In the genomic region with DNA sequence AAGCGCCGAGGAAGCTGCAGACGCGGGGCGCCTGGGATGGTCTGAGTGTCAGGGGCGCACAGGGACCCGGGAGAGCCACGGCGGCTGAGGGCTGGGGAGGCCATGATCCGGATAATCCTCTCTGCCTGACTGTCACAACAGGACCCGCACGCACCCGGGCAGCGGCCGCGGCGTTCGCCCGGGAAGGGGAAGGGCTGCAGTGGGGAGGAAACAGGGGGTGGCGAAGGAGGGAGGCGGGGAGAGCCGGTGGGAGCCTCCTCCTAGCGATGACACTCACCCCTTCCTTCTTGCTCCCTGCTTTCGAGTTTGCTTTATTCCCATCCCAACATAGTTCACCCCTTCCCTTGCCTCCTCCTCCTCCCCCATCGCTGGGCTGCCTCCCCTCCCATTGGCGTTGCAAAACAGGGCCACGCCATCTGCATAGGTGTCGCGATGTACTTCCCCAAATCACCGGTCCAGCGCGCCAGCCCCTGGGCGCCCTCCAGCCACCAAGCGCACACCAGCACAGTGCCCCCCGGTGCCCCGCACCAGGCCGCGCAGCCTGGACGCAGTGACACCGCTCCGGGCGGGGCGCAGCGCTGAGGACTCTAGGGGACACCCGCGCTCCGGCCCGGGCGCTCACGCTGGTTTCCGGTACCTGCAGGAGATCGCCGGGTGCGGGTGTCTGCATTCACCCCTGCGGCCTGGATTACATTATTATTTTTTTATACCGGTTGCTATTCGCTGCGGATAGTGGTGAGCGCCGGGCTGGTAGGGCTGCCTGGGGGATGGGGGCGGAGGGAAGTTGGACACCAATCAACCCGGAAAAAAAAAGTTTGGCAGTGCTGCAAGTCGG, we compare ENCODE assay signal across 8 mouse cellular contexts. TPM values are rescaled to one million over a fixed set of nuclear protein-coding genes. Genes with fewer than 3 reads are reported as not detected.
DNase-seq lines count a peak whose midpoint lies in the region; ATAC-seq and TF ChIP-seq lines count a peak whose summit lies in the region.

No protein-coding gene starts in this region.

- peaks cover 6% of the 10 kb centered on the region; the same call in 1 of the 2 replicates for H3K4me1 ChIP-seq in brown adipose tissue, adult 24 weeks (ENCODE audit: control insufficient read depth, insufficient read depth, insufficient read length, low read length)
- peaks cover 24% of the 10 kb centered on the region for H3K4me1 ChIP-seq in forebrain, embryonic 16.5 days (replicated peaks; ENCODE audit: control insufficient read depth, insufficient read depth, low read length)
- peaks cover 12% of the 10 kb centered on the region; the same call in 1 of the 2 replicates for H3K4me1 ChIP-seq in lung, postnatal 0 days (ENCODE audit: insufficient read depth, low read depth, low read length)
- peaks cover 11% of the 10 kb centered on the region for H3K4me1 ChIP-seq in thymus, adult 2 months (replicated peaks; ENCODE audit: control insufficient read depth, insufficient read depth, low read length)

- no peak for ATAC-seq in forebrain, embryonic 16.5 days
- peak; percentile 34 for ATAC-seq in lung, postnatal 0 days

- peak overlapping the region; percentile 76 for H3K9ac ChIP-seq in forebrain, embryonic 16.5 days (replicated peaks; ENCODE audit: low read depth, low read length)
- peak overlapping the region; percentile 63 for H3K9ac ChIP-seq in lung, postnatal 0 days (replicated peaks; ENCODE audit: low read depth)

- peak overlapping the region; percentile 66 for H3K27ac ChIP-seq in brown adipose tissue, adult 24 weeks (replicated peaks; ENCODE audit: low read depth, low read length)
- peak overlapping the region; percentile 88 for H3K27ac ChIP-seq in forebrain, embryonic 16.5 days (ENCODE audit: low read length)
- H3K27ac ChIP-seq in layer of hippocampus, adult 2 months: peak overlapping the region; percentile 95
- peak overlapping the region; percentile 90 for H3K27ac ChIP-seq in lung, postnatal 0 days (ENCODE audit: low read length)
- no peak overlapping the region for H3K27ac ChIP-seq in thymus, adult 2 months (ENCODE audit: control insufficient read depth, insufficient read depth, low read length)

- H3K9me3 ChIP-seq in forebrain, embryonic 16.5 days (ENCODE audit: control insufficient read depth, low read length): no peaks in the 10 kb centered on the region
- no peaks in the 10 kb centered on the region for H3K9me3 ChIP-seq in lung, postnatal 0 days (ENCODE audit: low read length)

- peak; percentile 55 for TF ChIP-seq CTCF in layer of hippocampus, adult 2 months (conservative IDR thresholded peaks at IDR 0.05)
- TF ChIP-seq CTCF in lung, postnatal 0 days (IDR thresholded peaks at IDR 0.05): peak; percentile 61
- TF ChIP-seq CTCF in thymus, adult 2 months (IDR thresholded peaks at IDR 0.05; ENCODE audit: borderline replicate concordance, control insufficient read depth, extremely low read depth, insufficient read depth, low read length, poor library complexity): no peak

- WGBS in forebrain, embryonic 16.5 days: under 1% methylated on average over 61 of the region's 63 CpGs
- under 1% methylated on average over 56 of the region's 63 CpGs for WGBS in lung, postnatal 0 days
- WGBS in thymus, adult 2 months: under 1% methylated on average over 63 of the region's 63 CpGs

- H3K36me3 ChIP-seq in forebrain, embryonic 16.5 days (ENCODE audit: control insufficient read depth, insufficient read depth): no peaks in the 10 kb centered on the region
- no peaks in the 10 kb centered on the region for H3K36me3 ChIP-seq in lung, postnatal 0 days (ENCODE audit: insufficient read depth, low read length)
- H3K36me3 ChIP-seq in thymus, adult 2 months (ENCODE audit: control insufficient read depth, insufficient read depth, low read length): no peaks in the 10 kb centered on the region

- no peak for TF ChIP-seq POLR2A in thymus, adult 2 months (IDR thresholded peaks at IDR 0.05; ENCODE audit: control insufficient read depth, extremely low read depth, insufficient read depth, low read length, poor library complexity)

- H3K4me2 ChIP-seq in forebrain, embryonic 16.5 days (ENCODE audit: low read length): peak overlapping the region; percentile 97
- H3K4me2 ChIP-seq in lung, postnatal 0 days (replicated peaks; ENCODE audit: low read depth, low read length): peak overlapping the region; percentile 95

- H3K4me3 ChIP-seq in brown adipose tissue, adult 24 weeks (ENCODE audit: insufficient read depth, low read depth, low read length): peak overlapping the region; percentile 78
- H3K4me3 ChIP-seq in forebrain, embryonic 16.5 days (replicated peaks; ENCODE audit: low read length): peak overlapping the region; percentile 88
- H3K4me3 ChIP-seq in layer of hippocampus, adult 2 months: peak overlapping the region; percentile 93
- H3K4me3 ChIP-seq in lung, postnatal 0 days (ENCODE audit: low read depth, low read length): peak overlapping the region; percentile 64
- peak overlapping the region; percentile 63 for H3K4me3 ChIP-seq in thymus, adult 2 months (ENCODE audit: control insufficient read depth, insufficient read depth, low read length)

- no peaks in the 10 kb centered on the region for H3K27me3 ChIP-seq in forebrain, embryonic 16.5 days (replicated peaks; ENCODE audit: control insufficient read depth, insufficient read depth, low read length)
- H3K27me3 ChIP-seq in lung, postnatal 0 days (replicated peaks; ENCODE audit: insufficient read depth, low read length): no peaks in the 10 kb centered on the region
- H3K27me3 ChIP-seq in thymus, adult 2 months (ENCODE audit: control insufficient read depth, insufficient read depth, low read length): no peaks in the 10 kb centered on the region

- no peak for TF ChIP-seq EP300 in lung, postnatal 0 days (IDR thresholded peaks at IDR 0.05)

- DNase-seq in CD8-positive naive resting alpha-beta T cell, adult 2 months (ENCODE audit: low read depth in 2 of 2, low spot score in 2 of 2): peak; percentile 27 to 34
- peak; percentile 67 to 83 for DNase-seq in heart, postnatal 36 days
- peak; percentile 39 to 50 for DNase-seq in layer of hippocampus, adult 2 months (ENCODE audit: low spot score in 2 of 2)
- DNase-seq in lung, postnatal 0 days (ENCODE audit: low spot score): peak; percentile 86
- DNase-seq in ovary, adult 18-20 months (ENCODE audit: low spot score): peak; percentile 41
- DNase-seq in thymus, adult 2 months: peak; percentile 61

- intact Hi-C loops in heart, postnatal 36 days (cut with DNase I): loop anchor here (5.0 to 10.0 kb wide), 3 partner anchors 141 to 1406 kb away; partner anchors contain the start of gene Rfx3

RNA-seq across cellular contexts. Expression of gene Smarca2, which starts 1.7 kb away (rescaled TPM):
- polyA plus RNA-seq in brown adipose tissue, adult 24 weeks (2012; ENCODE audit: insufficient read depth, insufficient read length, missing spikeins): 39.5 and 44.3 TPM in 2 replicates
- 144 and 157 TPM in 2 replicates for polyA plus RNA-seq in forebrain, embryonic 16.5 days (2015; fragmentation: Nextera tagmentation; extraction: Ambion mirVana)
- total RNA-seq in heart, postnatal 36 days (2021): 10 to 100 TPM; 64.8 to 72.5 TPM
- 100 to 1,000 TPM; 204 to 221 TPM for total RNA-seq in layer of hippocampus, adult 2 months (2021)
- 46.3 and 69.8 TPM in 2 replicates for polyA plus RNA-seq in lung, postnatal 0 days (2015; fragmentation: Nextera tagmentation; extraction: Ambion mirVana)
- polyA plus RNA-seq in thymus, adult 2 months (2012; rRNA removed): 38.9 and 41.2 TPM in 2 replicates

Comparison
In these comparisons a context has a peak if more than half of its experiments do, and no peak if none do; other contexts are left out.
1. DNase-seq: peak in every context shown above with its lines; median percentile 86 in lung, postnatal 0 days; 75 in heart, postnatal 36 days; 61 in thymus, adult 2 months; 44 in layer of hippocampus, adult 2 months; 41 in ovary, adult 18-20 months; 30 in CD8-positive naive resting alpha-beta T cell, adult 2 months.